Mouse (Mus musculus) lung, embryonic 16.5 days (tissue): ENCODE results near the gene Nup210. TPM values are rescaled to one million over a fixed set of nuclear protein-coding genes. Genes with fewer than 3 reads are reported as not detected.
A peak's percentile ranks its signal among the peaks of the same experiment; 100 is the strongest.
"Not testable (repeated sequence)": the region's sequence is repeated elsewhere in the genome, so short reads cannot be mapped to it uniquely, and the experiment has no call there.

Experiments
- ATAC-seq: fragments of 200-750 bp; cut with Nextera tagmentation; 2 replicates; pipeline ENCODE4 v1.8.0; 2017; ENCODE audit warnings: low read depth, mild to moderate bottlenecking, moderate library complexity
- H3K27ac ChIP-seq: fragments of 300-500 bp; sonication (generic); 2 replicates; pipeline ENCODE4 v1.5.1; 2014; ENCODE audit warnings: mild to moderate bottlenecking, control low read depth, low read length
- H3K27me3 ChIP-seq: fragments of 300-500 bp; sonication (generic); 2 replicates; pipeline ENCODE4 v1.6.1; 2014; ENCODE audit warnings: low read depth, low read length, mixed read lengths; ENCODE audit not compliant: control insufficient read depth, insufficient read depth
- H3K36me3 ChIP-seq: fragments of 300-500 bp; sonication (generic); 2 replicates; pipeline ENCODE4 v1.6.1; 2014; ENCODE audit warnings: low read length; ENCODE audit not compliant: control insufficient read depth, insufficient read depth
- H3K4me1 ChIP-seq: fragments of 300-500 bp; sonication (generic); replicated peaks from 2 replicates; pipeline ENCODE4 v1.6.1; 2014; ENCODE audit warnings: low read length, mixed read lengths; ENCODE audit not compliant: control insufficient read depth, insufficient read depth
- H3K4me2 ChIP-seq: fragments of 300-500 bp; sonication (generic); 2 replicates; pipeline ENCODE4 v1.6.1; 2014; ENCODE audit warnings: low read depth, low read length, control low read depth
- H3K4me3 ChIP-seq: fragments of 300-500 bp; sonication (generic); 2 replicates; pipeline ENCODE4 v1.5.1; 2014; ENCODE audit warnings: mild to moderate bottlenecking, low read length, control low read depth
- H3K9ac ChIP-seq: fragments of 300-500 bp; sonication (generic); 2 replicates; pipeline ENCODE4 v1.6.1; 2014; ENCODE audit warnings: low read length, control low read depth
- H3K9me3 ChIP-seq: fragments of 300-500 bp; sonication (generic); 2 replicates; pipeline ENCODE4 v1.6.1; 2016; ENCODE audit warnings: low read length; ENCODE audit not compliant: control insufficient read depth
- WGBS: fragments of 180-500 bp; shearing (Covaris S2); extraction: QIAGEN DNeasy Blood & Tissue Kit; methylation state at CpG from one replicate; pipeline ENCODE4 v1.1.7; 2014; 5-methylcytosine and 5-hydroxymethylcytosine counted together
- polyA plus RNA-seq: library from polyadenylated mRNA; unstranded; fragments of >200 nt; fragmentation: Nextera tagmentation; extraction: Ambion mirVana; gene quantifications from 2 replicates; pipeline ENCODE4 v1.2.1, GENCODE M21; 2015

The Nup210 gene
- polyA plus RNA-seq, 1 experiment from 2014 or later: 29.0 TPM

DNA sequence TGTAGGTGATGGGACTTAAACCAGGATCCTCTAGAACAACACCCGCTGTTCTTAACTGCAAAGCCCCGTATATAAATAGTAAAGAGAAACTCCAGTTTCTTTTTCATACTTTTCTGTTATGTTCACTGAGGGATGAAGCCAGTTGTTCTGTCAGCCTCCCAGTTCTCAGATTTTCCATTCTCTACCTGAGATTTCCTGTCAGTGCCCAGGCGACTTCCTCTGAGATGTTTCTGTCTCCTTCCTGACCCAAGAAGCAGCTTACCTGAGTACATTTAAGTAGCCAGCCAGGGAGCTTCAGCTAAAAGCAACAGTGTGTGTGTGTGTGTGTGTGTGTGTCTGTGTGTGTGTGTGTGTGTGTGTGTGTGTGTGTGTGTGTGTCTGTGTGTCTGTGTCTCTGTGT is 6.8 kb upstream of the Nup210 start:
- no peaks in the 10 kb centered on the region for H3K27me3 ChIP-seq
- no peak overlapping the region for H3K4me3 ChIP-seq
- no peak overlapping the region for H3K4me2 ChIP-seq
- H3K4me1 ChIP-seq: no peaks in the 10 kb centered on the region
- no peaks in the 10 kb centered on the region for H3K9me3 ChIP-seq
- ATAC-seq: no peak
- no peak overlapping the region for H3K9ac ChIP-seq
- no peaks in the 10 kb centered on the region for H3K36me3 ChIP-seq
- no peak overlapping the region for H3K27ac ChIP-seq
- WGBS: 74% methylated on average over 3 of the region's 3 CpGs

DNA sequence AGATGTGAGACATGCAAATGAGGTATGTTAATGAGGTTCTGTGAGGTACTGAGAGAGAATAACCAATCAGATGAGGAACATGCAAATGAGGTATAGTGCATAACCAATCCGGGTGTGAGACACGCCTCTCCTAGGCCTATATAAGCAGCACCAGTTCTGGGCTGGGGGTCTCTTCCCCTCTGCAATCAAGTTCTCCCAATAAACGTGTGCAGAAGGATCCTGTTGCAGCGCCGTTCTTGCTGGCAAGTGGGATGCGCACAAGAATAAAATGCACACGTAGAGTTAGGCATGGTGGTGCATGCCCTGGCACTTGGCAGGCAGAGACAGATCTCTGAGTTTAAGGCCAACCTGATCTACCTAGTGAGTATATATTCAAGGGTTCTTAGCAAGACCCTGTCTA is 4.5 kb upstream of the Nup210 start:
- H3K9me3 ChIP-seq, ATAC-seq, H3K9ac ChIP-seq, H3K36me3 ChIP-seq, H3K4me2 ChIP-seq, H3K27me3 ChIP-seq, H3K4me3 ChIP-seq, H3K27ac ChIP-seq, H3K4me1 ChIP-seq: not testable (repeated sequence)
- 90% methylated on average over 7 of the region's 7 CpGs for WGBS

- H3K36me3 ChIP-seq: no peaks in the 10 kb centered on the region
- 59% methylated on average over 2 of the region's 2 CpGs for WGBS
Observed at GRCm38 (mm10) chr6:91120206-91120605, 3.6 kb upstream of the Nup210 start.

DNA sequence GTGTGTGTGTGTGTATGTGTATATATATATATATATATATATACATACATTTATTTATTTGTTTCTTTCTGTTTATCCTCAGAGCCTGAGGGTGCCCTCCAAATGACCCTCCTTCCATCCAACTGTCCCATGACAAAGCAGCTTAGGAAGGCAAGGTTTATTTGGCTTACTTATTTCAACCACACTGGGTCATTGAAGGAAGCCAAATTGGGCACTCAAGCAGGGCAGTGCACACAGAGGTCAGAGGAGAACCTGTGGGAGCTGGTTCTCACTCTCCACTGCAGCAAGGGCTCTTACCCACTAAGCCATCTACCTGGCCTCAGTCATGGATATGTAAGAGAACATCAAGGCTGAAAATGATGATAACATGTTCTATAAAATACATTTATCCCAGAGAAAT is 1.9 kb upstream of the Nup210 start:
- H3K9me3 ChIP-seq: no peaks in the 10 kb centered on the region
- H3K27me3 ChIP-seq: no peaks in the 10 kb centered on the region; the same call in 1 of the 2 replicates
- H3K4me2 ChIP-seq: no peak overlapping the region
- no peak overlapping the region for H3K4me3 ChIP-seq
- no peaks in the 10 kb centered on the region for H3K36me3 ChIP-seq
- ATAC-seq: no peak
- H3K4me1 ChIP-seq: peaks cover 12% of the 10 kb centered on the region
- no peak overlapping the region for H3K9ac ChIP-seq
- H3K27ac ChIP-seq: no peak overlapping the region

More at GRCm38 (mm10) chr6:91120206-91120605, 3.6 kb upstream of the Nup210 start:
- Histone ChIP-seq H3K4me3 (no peak overlapping the region), H3K9ac (no peak overlapping the region), H3K4me2 (no peak overlapping the region), H3K27me3 (no peaks in the 10 kb centered on the region; the same call in 1 of the 2 replicates), H3K9me3 (no peaks in the 10 kb centered on the region), H3K4me1 (peaks cover 12% of the 10 kb centered on the region), H3K27ac (no peak overlapping the region)
- no peak for ATAC-seq

DNA sequence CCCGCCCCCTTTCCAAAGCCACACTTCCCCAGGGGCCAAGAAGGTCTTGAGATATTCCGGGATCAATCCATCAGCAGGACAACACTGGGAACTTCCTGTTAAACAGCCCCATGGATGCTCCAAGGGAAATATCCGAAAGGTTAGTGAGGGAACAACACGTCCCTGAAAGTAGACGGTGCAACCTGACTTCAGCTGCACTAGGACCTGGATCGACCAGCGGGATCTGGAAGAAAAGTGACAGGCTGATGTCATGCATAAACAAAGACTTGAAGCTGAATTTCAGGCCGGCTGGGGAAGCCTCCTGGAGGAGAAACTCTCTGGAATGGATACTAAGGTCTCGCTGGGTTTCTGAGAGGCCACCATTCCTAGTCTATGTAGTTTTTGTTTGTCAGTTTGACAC is 520 bp upstream of the Nup210 start:
- Histone ChIP-seq H3K4me3 (peak overlapping the region; percentile 73), H3K4me2 (peak overlapping the region; percentile 99), H3K27ac (peak overlapping the region; percentile 43; the same call in 1 of the 2 replicates), H3K4me1 (peaks cover 12% of the 10 kb centered on the region), H3K9ac (peak overlapping the region; percentile 78), H3K36me3 (no peaks in the 10 kb centered on the region), H3K9me3 (no peaks in the 10 kb centered on the region), H3K27me3 (no peaks in the 10 kb centered on the region; the same call in 1 of the 2 replicates)
- peak; percentile 16 for ATAC-seq
- 2% methylated on average over 9 of the region's 9 CpGs for WGBS

DNA sequence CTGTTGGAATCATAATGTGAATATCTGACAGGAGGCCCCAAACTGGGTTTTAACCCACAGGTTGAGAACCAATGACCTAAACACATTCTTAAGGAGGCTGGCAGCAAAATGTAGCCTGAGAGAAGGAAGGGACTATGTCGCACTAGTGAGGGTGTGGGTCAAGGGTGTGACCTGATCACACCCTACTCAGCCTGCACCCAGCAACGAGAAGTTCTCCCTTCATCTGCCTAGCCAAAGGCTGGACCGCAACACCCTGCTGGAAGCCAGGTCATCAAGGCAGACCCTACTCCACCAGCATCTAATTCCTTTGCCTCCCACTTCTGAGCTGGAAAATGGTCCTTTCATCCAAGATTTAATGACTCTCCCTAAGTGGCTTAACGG is 776 bp downstream of the Nup210 start:
- peak overlapping the region; percentile 73 for H3K4me3 ChIP-seq
- H3K27ac ChIP-seq: peak overlapping the region; percentile 76
- ATAC-seq: no peak
- H3K4me1 ChIP-seq: peaks cover 12% of the 10 kb centered on the region
- H3K27me3 ChIP-seq: no peaks in the 10 kb centered on the region; the same call in 1 of the 2 replicates
- WGBS: 20% methylated on average over 4 of the region's 4 CpGs
- H3K9ac ChIP-seq: peak overlapping the region; percentile 78
- H3K4me2 ChIP-seq: peak overlapping the region; percentile 99
- no peaks in the 10 kb centered on the region for H3K9me3 ChIP-seq
- H3K36me3 ChIP-seq: no peaks in the 10 kb centered on the region

- 31% methylated on average over 1 of the region's 1 CpGs for WGBS
- no peaks in the 10 kb centered on the region for H3K9me3 ChIP-seq
- no peaks in the 10 kb centered on the region; the same call in 1 of the 2 replicates for H3K27me3 ChIP-seq
- ATAC-seq: peak; percentile 13; the same call in 1 of the 2 replicates
- peak overlapping the region; percentile 73; the same call in 1 of the 2 replicates for H3K4me3 ChIP-seq
- H3K36me3 ChIP-seq: no peaks in the 10 kb centered on the region
- H3K27ac ChIP-seq: peak overlapping the region; percentile 76
- peaks cover 14% of the 10 kb centered on the region for H3K4me1 ChIP-seq
- H3K4me2 ChIP-seq: peak overlapping the region; percentile 99
- no peak overlapping the region for H3K9ac ChIP-seq
Observed at GRCm38 (mm10) chr6:91115158-91115557, 1.5 kb downstream of the Nup210 start.

GRCm38 (mm10) chr6:91114716-91115115 is 1.9 kb downstream of the Nup210 start:
- peaks cover 14% of the 10 kb centered on the region for H3K4me1 ChIP-seq
- 12% methylated on average over 2 of the region's 2 CpGs for WGBS
- H3K4me3 ChIP-seq: no peak overlapping the region
- H3K9me3 ChIP-seq: no peaks in the 10 kb centered on the region
- H3K4me2 ChIP-seq: peak overlapping the region; percentile 26; the same call in 1 of the 2 replicates
- no peaks in the 10 kb centered on the region; the same call in 1 of the 2 replicates for H3K27me3 ChIP-seq
- H3K27ac ChIP-seq: peak overlapping the region; percentile 4; the same call in 1 of the 2 replicates
- no peak for ATAC-seq
- no peaks in the 10 kb centered on the region for H3K36me3 ChIP-seq
- H3K9ac ChIP-seq: no peak overlapping the region

DNA sequence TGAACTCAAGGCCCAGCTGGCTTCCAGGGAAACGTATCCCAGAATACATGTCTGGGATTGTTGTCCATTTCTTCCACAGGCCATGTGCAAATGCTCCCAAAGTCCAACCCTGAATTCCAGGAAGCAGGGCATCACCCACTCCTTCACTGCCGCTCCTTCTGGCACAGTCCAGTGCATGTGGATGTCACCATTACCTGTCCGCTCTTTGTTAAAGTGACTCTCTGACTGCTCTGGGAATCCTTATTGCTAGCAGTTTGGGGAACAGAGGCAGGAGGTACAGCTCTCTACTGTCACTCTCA is 4.7 kb downstream of the Nup210 start:
- H3K27ac ChIP-seq: no peak overlapping the region
- no peaks in the 10 kb centered on the region for H3K9me3 ChIP-seq
- no peak overlapping the region for H3K9ac ChIP-seq
- WGBS: 86% methylated on average over 3 of the region's 3 CpGs
- no peak for ATAC-seq
- H3K4me1 ChIP-seq: peaks cover 11% of the 10 kb centered on the region; the same call in 1 of the 2 replicates
- H3K4me2 ChIP-seq: no peak overlapping the region
- H3K4me3 ChIP-seq: no peak overlapping the region
- H3K36me3 ChIP-seq: no peaks in the 10 kb centered on the region
- no peaks in the 10 kb centered on the region for H3K27me3 ChIP-seq
